Mouse (Mus musculus) stomach, postnatal 0 days (tissue): Measurements from ENCODE around the gene Gm49361. TPM values are rescaled to one million over a fixed set of nuclear protein-coding genes. Genes with fewer than 3 reads are reported as not detected.

Source experiments
- ATAC-seq: fragments of 200-750 bp; cut with Nextera tagmentation; 2 replicates; pipeline ENCODE4 v1.8.0; 2017; ENCODE audit not compliant: low FRiP score, low TSS enrichment
- DNase-seq: peaks from one replicate; pipeline ENCODE4 v3.0.0-alpha.2; 2016; ENCODE audit warnings: low spot score
- H3K27ac ChIP-seq: fragments of 300-500 bp; sonication (generic); replicated peaks from 2 replicates; pipeline ENCODE4 v1.5.1; 2014; ENCODE audit warnings: mild to moderate bottlenecking, control low read depth
- H3K27me3 ChIP-seq: fragments of 300-500 bp; sonication (generic); 2 replicates; pipeline ENCODE4 v1.6.1; 2014; ENCODE audit warnings: low read length; ENCODE audit not compliant: control insufficient read depth, insufficient read depth
- H3K36me3 ChIP-seq: fragments of 300-500 bp; sonication (generic); 2 replicates; pipeline ENCODE4 v1.6.1; 2014; ENCODE audit warnings: low read length, mixed read lengths; ENCODE audit not compliant: control insufficient read depth, insufficient read depth
- H3K4me1 ChIP-seq: fragments of 300-500 bp; sonication (generic); replicated peaks from 2 replicates; pipeline ENCODE4 v1.6.1; 2014; ENCODE audit warnings: antibody characterized with exemption; ENCODE audit not compliant: control insufficient read depth, insufficient read depth
- H3K4me2 ChIP-seq: fragments of 300-500 bp; sonication (generic); replicated peaks from 2 replicates; pipeline ENCODE4 v1.6.1; 2014; ENCODE audit warnings: low read depth, mild to moderate bottlenecking, control low read depth, moderate library complexity
- H3K4me3 ChIP-seq: fragments of 300-500 bp; sonication (generic); 2 replicates; pipeline ENCODE4 v1.5.1; 2014; ENCODE audit warnings: low read depth, low read length, control low read depth
- H3K9ac ChIP-seq: fragments of 300-500 bp; sonication (generic); 2 replicates; pipeline ENCODE4 v1.6.1; 2014; ENCODE audit warnings: mild to moderate bottlenecking, low read length, control low read depth, mixed read lengths
- H3K9me3 ChIP-seq: fragments of 300-500 bp; sonication (generic); 2 replicates; pipeline ENCODE4 v1.6.1; 2016; ENCODE audit warnings: low read length; ENCODE audit not compliant: control insufficient read depth
- CTCF ChIP-seq: IDR thresholded peaks from 2 replicates; pipeline ENCODE4 v1.5.1; 2016; ENCODE audit warnings: antibody characterized with exemption, low read depth, mild to moderate bottlenecking, moderate library complexity
- EP300 ChIP-seq: optimal IDR thresholded peaks from 2 replicates; pipeline ENCODE3; 2016; ENCODE audit warnings: antibody characterized with exemption
- WGBS: fragments of 180-500 bp; shearing (Covaris S2); extraction: QIAGEN DNeasy Blood & Tissue Kit; methylation state at CpG from one replicate; pipeline ENCODE4 v1.1.7; 2014; 5-methylcytosine and 5-hydroxymethylcytosine counted together
- polyA plus RNA-seq: library from polyadenylated mRNA; unstranded; fragments of >200 nt; fragmentation: Nextera tagmentation; extraction: Ambion mirVana; gene quantifications from 2 replicates; pipeline ENCODE4 v1.2.1, GENCODE M21; 2015

The Gm49361 gene
- polyA plus RNA-seq, 1 experiment from 2014 or later, result not detected

GRCm38 (mm10) chr14:57621699-57622098 is 124.2 kb downstream of the Gm49361 start:
- ATAC-seq (no peak), DNase-seq (no peak)
- Histone ChIP-seq H3K27me3 (no peaks in the 10 kb centered on the region), H3K4me1 (no peaks in the 10 kb centered on the region), H3K9ac (no peak overlapping the region), H3K36me3 (0 out of 2 replicates have a peak, but pooled peaks cover 4% of the 10 kb centered on the region), H3K4me3 (no peak overlapping the region), H3K9me3 (no peaks in the 10 kb centered on the region), H3K27ac (no peak overlapping the region), H3K4me2 (no peak overlapping the region)
- TF ChIP-seq CTCF (no peak), EP300 (no peak)
- 76% methylated on average over 4 of the region's 4 CpGs for WGBS

- TF ChIP-seq CTCF, result no peak
- TF ChIP-seq EP300, result no peak
- Histone ChIP-seq H3K27me3 (no peaks in the 10 kb centered on the region), H3K4me1 (no peaks in the 10 kb centered on the region), H3K4me2 (no peak overlapping the region), H3K27ac (no peak overlapping the region), H3K9me3 (no peaks in the 10 kb centered on the region), H3K36me3 (0 out of 2 replicates have a peak, but pooled peaks cover under 1% of the 10 kb centered on the region), H3K4me3 (no peak overlapping the region), H3K9ac (no peak overlapping the region)
- WGBS, result 69% methylated on average over 4 of the region's 4 CpGs
- DNase-seq (peak; percentile 18), ATAC-seq (no peak)
These were observed 125.2 kb downstream of the Gm49361 start for GRCm38 (mm10) chr14:57620598-57621236.

- ATAC-seq (peak; percentile 69; the same call in 1 of the 2 replicates), DNase-seq (peak; percentile 28)
- TF ChIP-seq CTCF (peak; percentile 85), EP300 (no peak)
- no peak overlapping the region for H3K4me2 ChIP-seq
- H3K36me3 ChIP-seq, result no peaks in the 10 kb centered on the region
- H3K4me1 ChIP-seq, result no peaks in the 10 kb centered on the region
- H3K27me3 ChIP-seq, result no peaks in the 10 kb centered on the region
- H3K9ac ChIP-seq, result no peak overlapping the region
- WGBS, result 52% methylated on average over 2 of the region's 2 CpGs
- no peak overlapping the region for H3K4me3 ChIP-seq
- H3K27ac ChIP-seq, result no peak overlapping the region
- H3K9me3 ChIP-seq, result no peaks in the 10 kb centered on the region
These were observed 126.4 kb downstream of the Gm49361 start for GRCm38 (mm10) chr14:57619487-57619886.

- Histone ChIP-seq H3K36me3 (no peaks in the 10 kb centered on the region), H3K27ac (no peak overlapping the region), H3K27me3 (no peaks in the 10 kb centered on the region), H3K4me1 (no peaks in the 10 kb centered on the region), H3K4me3 (no peak overlapping the region), H3K9me3 (no peaks in the 10 kb centered on the region), H3K4me2 (no peak overlapping the region), H3K9ac (no peak overlapping the region)
- no peak for DNase-seq
- TF ChIP-seq EP300, result no peak
- TF ChIP-seq CTCF, result no peak
- ATAC-seq, result no peak
- 86% methylated on average over 1 of the region's 1 CpGs for WGBS
These were observed 128.2 kb downstream of the Gm49361 start for GRCm38 (mm10) chr14:57617675-57618074.

GRCm38 (mm10) chr14:57616339-57616965 is 129.5 kb downstream of the Gm49361 start:
- 66% methylated on average over 6 of the region's 6 CpGs for WGBS
- DNase-seq, result no peak

GRCm38 (mm10) chr14:57615828-57616227 is 130.1 kb downstream of the Gm49361 start:
- H3K4me2 ChIP-seq, result no peak overlapping the region
- no peak overlapping the region for H3K4me3 ChIP-seq
- ATAC-seq (peak; percentile 71; the same call in 1 of the 2 replicates), DNase-seq (peak; percentile 36)
- H3K27ac ChIP-seq, result no peak overlapping the region
- H3K4me1 ChIP-seq, result no peaks in the 10 kb centered on the region
- TF ChIP-seq EP300, result no peak
- TF ChIP-seq CTCF, result no peak
- H3K36me3 ChIP-seq, result no peaks in the 10 kb centered on the region
- 66% methylated on average over 6 of the region's 6 CpGs for WGBS
- no peak overlapping the region for H3K9ac ChIP-seq
- H3K9me3 ChIP-seq, result no peaks in the 10 kb centered on the region
- no peaks in the 10 kb centered on the region for H3K27me3 ChIP-seq

More at GRCm38 (mm10) chr14:57616339-57616965, 129.5 kb downstream of the Gm49361 start:
- Histone ChIP-seq H3K27me3 (no peaks in the 10 kb centered on the region), H3K9me3 (no peaks in the 10 kb centered on the region), H3K9ac (no peak overlapping the region), H3K27ac (no peak overlapping the region), H3K36me3 (no peaks in the 10 kb centered on the region), H3K4me1 (no peaks in the 10 kb centered on the region), H3K4me3 (no peak overlapping the region), H3K4me2 (no peak overlapping the region)
- no peak for TF ChIP-seq EP300
- TF ChIP-seq CTCF, result no peak
- ATAC-seq, result no peak
